Mouse (Mus musculus) olfactory bulb, adult 2 months (tissue): ENCODE results near the gene Wdtc1.

Source experiments
- CTCF ChIP-seq: fragments of 200-500 bp; IDR thresholded peaks from 2 replicates; pipeline ENCODE4 v1.5.1; 2012; ENCODE audit warnings: low read depth, mild to moderate bottlenecking, low read length, moderate library complexity; ENCODE audit not compliant: insufficient read depth
- POLR2A ChIP-seq: fragments of 200-500 bp; IDR thresholded peaks from 2 replicates; pipeline ENCODE4 v1.6.1; 2012; ENCODE audit warnings: mild to moderate bottlenecking, low read depth, low read length, moderate library complexity; ENCODE audit not compliant: insufficient read depth

DNA sequence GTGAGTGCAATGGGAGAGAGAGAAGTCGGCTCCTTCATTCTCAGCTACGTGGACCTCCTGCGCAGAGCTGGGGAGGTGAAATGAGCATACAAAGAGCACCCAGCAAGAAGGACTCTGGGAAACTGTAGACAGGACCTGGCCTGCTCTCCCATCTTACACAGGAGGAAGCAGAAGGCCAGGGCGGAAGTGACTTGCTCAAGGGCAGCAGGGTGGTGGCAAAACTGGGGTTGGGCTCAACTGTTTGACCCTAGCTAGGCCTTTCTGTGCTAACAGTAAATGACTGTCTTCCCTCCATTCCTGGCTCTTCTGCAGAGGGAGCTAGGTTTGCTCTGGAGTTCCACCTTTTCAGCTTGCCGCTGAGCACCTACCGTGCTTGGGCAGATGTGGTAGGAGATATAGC, 37.3 kb upstream of the Wdtc1 start:
- no peak for TF ChIP-seq POLR2A
- no peak for TF ChIP-seq CTCF
